Mouse (Mus musculus) cerebellum, adult 2 months (tissue): ENCODE data around the gene Ccdc182.

Source experiments
- CTCF ChIP-seq: fragments of 200-500 bp; IDR thresholded peaks from 2 replicates; pipeline ENCODE4 v1.5.1; 2011; ENCODE audit warnings: low read depth, mild to moderate bottlenecking, control low read depth, low read length, moderate library complexity, borderline replicate concordance; ENCODE audit not compliant: insufficient read depth
- POLR2A ChIP-seq: fragments of 200-500 bp; IDR thresholded peaks from 2 replicates; pipeline ENCODE4 v1.6.1; 2011; ENCODE audit warnings: low read length, control low read depth, borderline replicate concordance; ENCODE audit not compliant: insufficient read depth

DNA sequence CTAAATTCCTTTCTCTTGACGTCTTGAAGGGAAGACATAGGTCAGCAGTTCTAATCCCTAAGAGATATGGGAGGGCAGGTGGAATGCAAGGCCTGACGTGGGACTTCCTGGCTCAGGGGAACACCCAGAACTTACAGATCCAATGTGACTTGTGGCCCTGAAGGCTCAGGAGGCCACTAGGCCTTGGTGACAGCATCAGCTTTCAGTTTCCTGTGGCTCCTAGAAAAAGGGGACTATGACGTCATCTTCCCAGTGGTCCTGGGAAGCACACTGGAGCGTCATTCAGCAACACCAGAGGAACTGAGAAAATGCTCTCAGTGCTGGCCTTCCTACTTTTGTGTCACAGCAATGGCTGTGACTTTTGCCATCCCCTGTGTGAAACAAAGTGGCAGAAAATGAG is 2.6 kb upstream of the Ccdc182 start:
- no peak for TF ChIP-seq CTCF
- TF ChIP-seq POLR2A = no peak
